Mouse (Mus musculus): ENCODE measurements around the gene Serpine1.

Gene Serpine1

DNA sequence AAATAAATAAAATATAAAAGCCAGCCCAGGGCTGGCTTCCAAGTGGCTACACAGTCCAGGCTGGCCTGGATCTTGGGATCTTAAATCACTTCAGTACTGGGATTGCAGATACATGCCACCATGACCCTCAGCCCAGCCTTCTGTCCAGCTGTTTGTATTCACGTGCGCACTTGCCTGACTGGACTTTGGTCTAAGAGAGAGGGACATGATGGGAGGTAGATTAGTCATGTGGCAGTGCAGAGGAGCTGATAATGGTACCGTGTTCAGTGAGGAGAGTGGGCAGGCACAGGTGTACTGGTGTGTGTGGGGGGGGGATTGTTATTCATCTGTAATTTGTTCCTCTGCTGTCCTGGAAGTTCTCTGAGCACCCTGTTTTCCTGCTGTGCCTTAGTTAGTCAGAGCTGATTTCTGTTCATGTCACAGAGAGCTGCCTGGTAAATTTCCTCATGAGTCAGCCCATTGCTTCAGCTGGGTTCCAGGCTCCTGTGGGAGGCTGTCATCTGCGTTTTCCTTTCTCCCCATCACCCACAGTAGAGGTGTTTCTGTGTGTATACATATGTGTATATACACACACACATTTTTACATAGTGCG, 20.1 kb downstream of the Serpine1 start:
- peak; percentile 55 for DNase-seq

- DNase-seq = peak; percentile 74
Observed at GRCm38 (mm10) chr5:137051125-137051524, 20.9 kb downstream of the Serpine1 start.

DNA sequence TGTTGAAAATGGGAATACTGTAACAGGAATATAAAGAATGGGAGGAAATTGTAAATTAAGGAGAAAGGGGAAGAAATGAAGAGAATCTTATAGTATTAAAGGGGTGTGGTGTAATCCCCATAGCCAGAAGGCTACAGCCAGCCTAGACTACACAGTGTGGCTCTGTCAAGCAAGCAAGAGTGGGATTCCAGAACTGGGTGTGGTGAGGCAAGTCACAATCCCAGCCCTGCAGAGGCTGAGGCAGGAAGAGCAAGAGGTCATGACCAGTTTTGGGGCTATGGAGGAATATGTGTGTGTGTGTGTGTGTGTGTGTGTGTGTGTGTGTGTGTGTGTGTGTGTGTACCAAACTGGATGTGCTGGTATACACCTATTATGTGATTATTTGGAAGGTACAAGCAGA, 25.1 kb downstream of the Serpine1 start:
- DNase-seq = no peak

- no peak for DNase-seq
Observed at GRCm38 (mm10) chr5:137046324-137046718, 25.7 kb downstream of the Serpine1 start.

- DNase-seq = peak; percentile 97
Observed at GRCm38 (mm10) chr5:137045402-137046323, 26.4 kb downstream of the Serpine1 start, which contains the start of gene Ap1s1. Gene Ap1s1, minus strand, starts transcription at chr5:137046135.

GRCm38 (mm10) chr5:137043997-137044396, 28.1 kb downstream of the Serpine1 start:
- no peak for DNase-seq

GRCm38 (mm10) chr5:137041442-137041841, 30.6 kb downstream of the Serpine1 start:
- no peak for DNase-seq

DNA sequence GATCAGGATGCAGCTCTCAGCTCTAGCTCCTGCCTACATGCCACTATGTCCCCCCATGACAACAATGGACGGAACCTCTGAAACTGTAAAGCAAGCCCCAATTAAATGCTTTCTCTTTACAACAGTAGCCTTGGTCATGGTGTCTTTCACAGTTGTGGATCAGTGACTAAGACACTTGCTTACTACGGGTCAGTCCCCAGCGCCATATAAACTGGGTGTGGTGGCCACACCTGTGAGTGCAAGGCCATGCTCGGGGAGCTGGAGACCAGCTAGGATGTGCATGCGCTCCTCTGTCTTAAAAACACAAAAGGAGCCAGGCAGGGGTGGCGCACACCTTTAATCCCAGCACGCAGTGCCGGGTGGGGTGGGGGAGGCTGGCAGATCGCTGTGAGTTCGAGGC, 32.6 kb downstream of the Serpine1 start:
- no peak for DNase-seq

GRCm38 (mm10) chr5:137036211-137036610, 35.9 kb downstream of the Serpine1 start:
- DNase-seq = no peak

DNA sequence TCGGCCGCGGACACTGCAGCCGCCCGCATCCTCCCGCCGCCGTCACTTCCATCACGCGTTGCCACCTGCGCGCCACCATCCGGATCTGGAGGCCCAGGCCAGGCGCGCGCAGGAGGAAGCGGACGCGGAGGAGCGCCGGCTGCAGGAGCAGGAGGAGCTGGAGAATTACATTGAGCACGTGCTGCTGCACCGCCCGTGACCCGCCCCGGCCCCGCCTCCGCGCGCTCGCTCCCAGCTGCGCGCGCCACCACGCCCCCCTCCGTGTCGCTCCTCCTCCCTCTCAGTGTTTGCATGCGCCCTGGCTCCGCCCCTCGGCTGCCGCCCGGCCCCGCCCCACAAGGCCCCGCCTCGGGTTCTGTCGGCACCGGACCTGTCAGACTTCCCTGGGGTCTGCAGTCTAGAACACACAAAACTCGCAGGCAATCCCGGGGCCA, 39.4 kb downstream of the Serpine1 start:
- DNase-seq = peak; percentile 87

DNA sequence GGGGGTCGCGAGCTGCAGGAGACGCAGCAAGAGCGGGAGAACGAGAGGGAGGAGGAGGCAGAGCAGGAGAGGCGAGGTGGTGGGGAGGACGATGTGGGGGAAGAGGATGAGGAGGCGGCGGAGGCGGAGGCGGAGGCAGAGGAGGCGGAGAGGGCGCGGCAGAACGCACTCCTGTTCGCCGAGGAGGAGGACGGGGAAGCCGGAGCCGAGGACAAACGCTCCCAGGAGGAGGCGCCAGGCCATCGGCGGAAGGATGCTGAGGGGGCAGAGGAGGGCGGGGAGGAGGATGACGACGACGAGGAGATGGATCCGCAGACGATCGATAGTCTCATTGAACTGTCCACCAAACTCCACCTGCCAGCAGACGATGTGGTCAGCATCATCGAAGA, 40.0 kb downstream of the Serpine1 start:
- no peak for DNase-seq

DNA sequence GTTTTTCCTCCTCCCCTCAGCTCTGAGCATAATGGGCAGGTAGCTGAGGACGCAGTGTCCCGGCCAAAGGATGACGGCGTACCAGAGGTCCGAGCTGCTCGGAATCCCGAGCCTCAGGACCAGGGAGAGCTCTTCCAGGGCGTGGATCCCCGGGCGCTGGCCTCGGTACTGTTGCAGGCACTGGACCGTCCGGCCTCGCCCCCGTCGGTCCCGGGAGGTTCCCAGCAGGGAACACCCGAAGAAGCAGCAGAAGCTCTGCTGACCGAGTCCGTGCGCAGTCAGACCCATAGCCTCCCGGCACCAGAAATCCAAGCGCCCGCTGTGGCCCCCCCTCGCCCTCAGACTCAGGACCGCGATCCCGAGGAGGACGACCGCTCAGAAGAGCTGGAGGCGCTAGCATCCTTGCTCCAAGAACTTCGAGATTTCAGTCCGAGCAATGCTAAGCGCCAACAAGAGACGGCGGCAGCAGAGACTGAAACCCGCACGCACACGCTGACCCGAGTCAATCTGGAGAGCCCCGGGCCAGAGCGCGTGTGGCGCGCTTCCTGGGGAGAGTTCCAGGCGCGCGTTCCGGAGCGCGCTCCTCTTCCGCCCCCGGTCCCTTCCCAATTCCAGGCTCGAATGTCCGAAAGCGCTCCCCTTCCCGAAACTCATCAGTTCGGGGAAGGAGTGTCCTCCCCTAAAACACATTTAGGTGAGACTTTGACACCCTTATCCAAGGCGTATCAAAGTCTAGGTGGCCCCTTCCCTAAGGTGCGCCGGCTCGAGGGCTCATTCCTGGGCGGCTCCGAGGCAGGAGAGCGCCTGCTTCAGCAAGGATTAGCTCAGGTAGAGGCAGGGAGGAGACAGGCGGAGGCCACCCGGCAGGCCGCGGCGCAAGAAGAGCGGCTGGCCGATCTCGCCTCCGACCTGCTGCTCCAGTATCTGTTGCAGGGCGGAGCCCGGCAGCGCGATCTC, 40.7 kb downstream of the Serpine1 start:
- DNase-seq = no peak

DNA sequence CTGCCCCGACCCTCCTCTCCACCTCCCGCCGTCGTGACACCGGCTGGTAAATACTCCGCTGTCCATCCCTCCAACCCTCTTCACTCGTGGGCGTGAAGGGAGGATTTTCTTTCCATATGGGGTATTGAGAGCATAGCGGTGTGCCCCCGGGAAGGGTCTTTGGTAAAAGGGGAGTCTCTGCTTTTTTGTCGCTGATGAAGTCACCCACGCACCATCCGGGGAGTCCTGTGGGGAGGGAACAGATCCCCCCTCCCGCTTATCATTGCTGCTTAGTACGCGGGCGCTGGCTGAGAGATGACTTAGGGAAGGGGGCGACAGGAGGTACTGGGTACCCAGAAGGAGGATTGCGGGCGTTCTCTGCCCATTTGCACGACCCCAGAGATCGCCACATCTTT, 41.7 kb downstream of the Serpine1 start:
- DNase-seq = no peak

GRCm38 (mm10) chr5:137029643-137030415, 42.2 kb downstream of the Serpine1 start:
- DNase-seq = peak; percentile 97

DNA sequence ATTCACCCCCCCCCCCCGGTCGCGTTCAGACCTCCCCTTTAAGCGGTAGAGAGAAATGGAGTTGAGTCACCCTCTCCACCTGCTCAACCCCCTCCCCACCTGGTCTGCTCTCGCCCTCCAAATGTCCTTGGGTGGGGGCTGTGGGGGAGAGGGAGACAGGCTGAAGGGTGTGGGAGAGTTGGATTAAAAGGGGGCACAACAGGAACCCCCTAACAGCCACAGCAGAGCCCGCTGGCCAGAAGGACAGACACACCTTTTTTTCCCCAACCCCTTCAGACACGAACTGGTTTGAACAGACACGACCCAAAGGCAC, 42.8 kb downstream of the Serpine1 start:
- DNase-seq = no peak

GRCm38 (mm10) chr5:137028561-137029272, 43.4 kb downstream of the Serpine1 start:
- DNase-seq = no peak

DNA sequence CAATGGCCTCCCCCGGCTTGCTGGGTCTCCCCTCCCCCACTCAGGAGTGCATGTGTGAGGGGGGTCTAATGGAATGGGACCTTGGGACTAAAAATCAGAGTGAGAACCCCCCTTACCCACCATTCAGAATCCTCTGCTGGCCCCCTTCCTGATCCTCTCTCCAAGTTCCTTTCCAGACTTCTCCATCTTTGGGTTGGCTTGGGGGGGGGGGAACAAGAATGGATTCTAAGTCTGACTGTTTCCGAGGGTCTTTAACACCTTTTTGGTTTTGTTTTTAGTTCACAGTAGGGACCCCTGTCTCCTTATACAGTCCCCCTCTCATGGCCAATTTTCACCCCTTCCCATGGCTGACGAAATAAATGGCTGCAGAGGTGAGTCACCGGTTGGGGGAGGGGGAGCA, 46.0 kb downstream of the Serpine1 start, which contains the start of gene Vgf:
TSS of gene Vgf (plus strand) at position 301 of the 400 bp plus-strand sequence.
- DNase-seq = no peak

- peak; percentile 70 for DNase-seq
Observed at GRCm38 (mm10) chr5:137025132-137025531, 46.9 kb downstream of the Serpine1 start.

DNA sequence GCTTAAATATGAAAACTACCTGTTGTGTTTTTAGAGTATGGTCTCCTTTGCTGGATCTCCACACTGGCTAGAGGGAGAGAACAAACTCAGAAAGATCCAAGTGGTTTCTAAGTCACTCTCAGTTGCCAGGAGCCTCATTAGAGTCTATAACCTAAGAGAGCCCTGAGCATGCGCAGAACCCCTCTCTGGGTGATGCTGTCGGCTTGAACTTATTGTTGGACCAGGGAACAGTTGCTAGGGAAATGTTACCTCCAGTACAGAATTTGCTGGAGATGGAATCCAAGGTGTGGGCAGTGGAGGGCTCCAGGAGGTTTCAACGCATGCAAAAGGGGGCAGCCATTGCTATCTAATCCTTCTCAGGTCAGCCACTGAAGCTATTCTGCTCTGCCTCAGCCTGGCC, 47.8 kb downstream of the Serpine1 start:
- no peak for DNase-seq

GRCm38 (mm10) chr5:137015913-137016312, 56.2 kb downstream of the Serpine1 start:
- DNase-seq = no peak

DNA sequence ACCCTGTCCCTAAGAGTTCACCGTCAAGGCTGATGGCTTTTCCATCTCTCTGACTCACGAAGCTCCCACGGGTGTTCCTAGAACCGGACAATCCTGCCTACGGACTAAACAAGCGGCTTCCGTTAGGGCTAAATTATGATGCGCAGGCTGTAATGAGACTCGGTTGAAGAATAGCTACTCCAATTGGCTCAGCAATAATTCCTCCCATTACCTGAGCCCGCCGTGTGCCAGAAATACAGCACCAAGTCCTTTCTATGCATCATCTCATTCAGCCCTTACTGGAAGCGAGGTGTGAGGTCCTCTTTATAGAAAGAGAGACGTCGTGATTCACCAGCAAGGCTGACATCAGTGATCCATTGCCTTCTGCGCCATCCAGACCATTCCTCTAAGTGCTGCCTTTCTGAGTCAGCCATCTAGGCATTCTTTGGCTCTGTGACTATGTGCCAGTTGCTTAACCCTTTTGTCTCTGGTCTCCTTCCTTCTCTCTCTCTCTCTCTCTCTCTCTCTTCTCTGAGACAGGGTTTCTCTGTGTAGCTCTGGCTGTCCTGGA, 59.6 kb downstream of the Serpine1 start:
- no peak for DNase-seq

All from kidney, adult 9 months (tissue).